20 mouse cellular contexts compared by ENCODE assay signal in the genomic region with DNA sequence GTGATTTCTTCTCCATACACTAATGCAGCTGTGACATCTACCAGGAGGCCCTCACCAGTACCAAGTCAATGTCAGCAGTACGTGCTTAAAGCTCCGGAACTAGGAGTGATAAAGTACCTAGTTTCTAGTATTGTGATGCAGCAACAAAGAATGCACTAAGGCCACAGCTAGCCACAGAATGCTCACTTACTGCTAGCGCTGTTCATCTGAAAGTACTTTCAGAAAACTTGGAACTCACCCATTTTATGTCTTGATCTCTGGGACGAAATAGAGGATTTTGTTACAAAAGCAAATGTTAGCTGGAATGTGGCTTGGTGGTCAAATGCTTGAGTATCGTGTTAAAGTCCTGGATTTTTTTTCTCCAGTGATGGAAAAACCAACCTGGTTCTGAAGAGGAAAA. TPM values are rescaled to one million over a fixed set of nuclear protein-coding genes. Genes with fewer than 3 reads are reported as not detected.
DNase-seq lines count a peak whose midpoint lies in the region; ATAC-seq and TF ChIP-seq lines count a peak whose summit lies in the region.
"Had no signal": no experiment of that assay in that cellular context is flagged by ENCODE, and none has a peak within 500 bp of the region (broad histone marks: within the 10 kb centered on the region; RNA-seq: fewer than 3 reads in every experiment).

No protein-coding gene starts in this region.

- CTCF ChIA-PET in Patski (lab: Charles Lee), result interaction anchor here (0.7 to 1.3 kb wide), 4 partner anchors 9 to 118 kb away, joined by 3 to 8 read pairs (median 4); no protein-coding TSS in a partner anchor

- no peaks in the 10 kb centered on the region for H3K9me3 ChIP-seq in embryonic facial prominence, embryonic 13.5 days
- no peaks in the 10 kb centered on the region for H3K9me3 ChIP-seq in embryonic facial prominence, embryonic 10.5 days
- H3K9me3 ChIP-seq in limb, embryonic 14.5 days (ENCODE audit: control insufficient read depth, low read length), result no peaks in the 10 kb centered on the region
- no peaks in the 10 kb centered on the region for H3K9me3 ChIP-seq in forebrain, embryonic 11.5 days (ENCODE audit: control insufficient read depth, low read length)
- H3K9me3 ChIP-seq in liver, embryonic 11.5 days (ENCODE audit: control insufficient read depth, low read length), result no peaks in the 10 kb centered on the region
- H3K9me3 ChIP-seq: heart, embryonic 15.5 days; intestine, embryonic 15.5 days had no signal

- no peak for TF ChIP-seq POLR2A in limb, embryonic 14.5 days (IDR thresholded peaks at IDR 0.05; ENCODE audit: borderline replicate concordance, extremely low read depth, insufficient read depth, insufficient read length)

- H3K4me2 ChIP-seq in embryonic facial prominence, embryonic 13.5 days, result no peak overlapping the region
- no peak overlapping the region for H3K4me2 ChIP-seq in limb, embryonic 14.5 days (replicated peaks; ENCODE audit: low read depth, low read length, severe bottlenecking)
- H3K4me2 ChIP-seq in forebrain, embryonic 11.5 days (ENCODE audit: low read depth, low read length, severe bottlenecking), result no peak overlapping the region
- H3K4me2 ChIP-seq in liver, embryonic 11.5 days, result no peak overlapping the region
- H3K4me2 ChIP-seq: heart, embryonic 11.5 days; heart, embryonic 15.5 days; hindbrain, embryonic 14.5 days; intestine, embryonic 15.5 days had no signal

- WGBS in embryonic facial prominence, embryonic 13.5 days, result 60% methylated on average over 5 of the region's 5 CpGs
- WGBS in embryonic facial prominence, embryonic 10.5 days, result 84% methylated on average over 5 of the region's 5 CpGs
- WGBS in limb, embryonic 14.5 days, result 46% methylated on average over 5 of the region's 5 CpGs
- WGBS in forebrain, embryonic 11.5 days, result 84% methylated on average over 5 of the region's 5 CpGs
- WGBS in liver, embryonic 11.5 days, result 84% methylated on average over 5 of the region's 5 CpGs

- no peak for ATAC-seq in embryonic facial prominence, embryonic 13.5 days (ENCODE audit: insufficient number of reproducible peaks, insufficient read depth, low FRiP score, low TSS enrichment, low read depth)
- ATAC-seq in Patski, result peak; percentile 98
- no peak for ATAC-seq in limb, embryonic 14.5 days (ENCODE audit: low FRiP score, low read depth)
- no peak for ATAC-seq in forebrain, embryonic 11.5 days (replicated peaks; ENCODE audit: low FRiP score)
- no peak for ATAC-seq in liver, embryonic 11.5 days (replicated peaks; ENCODE audit: low FRiP score)
- ATAC-seq: forebrain, embryonic 14.5 days; intestine, embryonic 15.5 days had no signal

- H3K27ac ChIP-seq in embryonic facial prominence, embryonic 13.5 days, result peak overlapping the region; percentile 39
- no peak overlapping the region for H3K27ac ChIP-seq in embryonic facial prominence, embryonic 10.5 days (replicated peaks)
- H3K27ac ChIP-seq in limb, embryonic 14.5 days (replicated peaks; ENCODE audit: low read depth, low read length), result 0 out of 2 replicates have a peak overlapping the region, but pooled peaks have one; percentile 52
- no peak overlapping the region for H3K27ac ChIP-seq in forebrain, embryonic 11.5 days (ENCODE audit: low read depth, low read length)
- no peak overlapping the region for H3K27ac ChIP-seq in liver, embryonic 11.5 days (ENCODE audit: low read depth, low read length)
- H3K27ac ChIP-seq: heart, adult 2 months; heart, embryonic 15.5 days; hindbrain, embryonic 14.5 days; intestine, embryonic 15.5 days had no signal

- no peak overlapping the region for H3K9ac ChIP-seq in embryonic facial prominence, embryonic 13.5 days
- H3K9ac ChIP-seq in limb, embryonic 14.5 days (ENCODE audit: low read depth, low read length, severe bottlenecking), result no peak overlapping the region
- no peak overlapping the region for H3K9ac ChIP-seq in forebrain, embryonic 11.5 days (ENCODE audit: low read length)
- no peak overlapping the region for H3K9ac ChIP-seq in liver, embryonic 11.5 days (ENCODE audit: low read depth, low read length)
- H3K9ac ChIP-seq: heart, embryonic 15.5 days; hindbrain, embryonic 14.5 days; intestine, embryonic 15.5 days had no signal

- H3K4me1 ChIP-seq in embryonic facial prominence, embryonic 13.5 days, result peaks cover 13% of the 10 kb centered on the region; the same call in 1 of the 2 replicates
- H3K4me1 ChIP-seq in embryonic facial prominence, embryonic 10.5 days, result no peaks in the 10 kb centered on the region
- H3K4me1 ChIP-seq in limb, embryonic 14.5 days (ENCODE audit: control insufficient read depth, insufficient read depth, low read length), result peaks cover 22% of the 10 kb centered on the region
- no peaks in the 10 kb centered on the region for H3K4me1 ChIP-seq in forebrain, embryonic 11.5 days (replicated peaks; ENCODE audit: control insufficient read depth, insufficient read depth, low read length)
- no peaks in the 10 kb centered on the region for H3K4me1 ChIP-seq in liver, embryonic 11.5 days (replicated peaks; ENCODE audit: control insufficient read depth, insufficient read depth, low read length)
- H3K4me1 ChIP-seq: intestine, embryonic 15.5 days had no signal

- in situ Hi-C loops in Patski (cut with MboI; ENCODE audit: low pct_unique_long_range_greater_than_20kb), result loop anchor here (25.0 kb wide), 3 partner anchors 325 to 675 kb away; no protein-coding TSS in a partner anchor

- no peaks in the 10 kb centered on the region for H3K36me3 ChIP-seq in embryonic facial prominence, embryonic 13.5 days
- H3K36me3 ChIP-seq in embryonic facial prominence, embryonic 10.5 days (replicated peaks), result no peaks in the 10 kb centered on the region
- no peaks in the 10 kb centered on the region for H3K36me3 ChIP-seq in limb, embryonic 14.5 days (ENCODE audit: control insufficient read depth, insufficient read depth, low read length)
- H3K36me3 ChIP-seq in forebrain, embryonic 11.5 days (ENCODE audit: control insufficient read depth, insufficient read depth, low read length), result no peaks in the 10 kb centered on the region
- H3K36me3 ChIP-seq in liver, embryonic 11.5 days (ENCODE audit: control insufficient read depth, insufficient read depth, low read length), result no peaks in the 10 kb centered on the region
- H3K36me3 ChIP-seq: heart, embryonic 15.5 days; intestine, embryonic 15.5 days had no signal

- H3K27me3 ChIP-seq in embryonic facial prominence, embryonic 13.5 days, result no peaks in the 10 kb centered on the region
- H3K27me3 ChIP-seq in embryonic facial prominence, embryonic 10.5 days (replicated peaks; ENCODE audit: low read depth, poor library complexity, severe bottlenecking), result no peaks in the 10 kb centered on the region
- H3K27me3 ChIP-seq in Patski, result no peaks in the 10 kb centered on the region
- H3K27me3 ChIP-seq in limb, embryonic 14.5 days (ENCODE audit: control insufficient read depth, insufficient read depth, low read length), result no peaks in the 10 kb centered on the region
- no peaks in the 10 kb centered on the region for H3K27me3 ChIP-seq in forebrain, embryonic 11.5 days (ENCODE audit: control insufficient read depth, insufficient read depth, low read length)
- no peaks in the 10 kb centered on the region for H3K27me3 ChIP-seq in liver, embryonic 11.5 days (replicated peaks; ENCODE audit: control insufficient read depth, insufficient read depth, low read length)
- H3K27me3 ChIP-seq: heart, embryonic 15.5 days; intestine, embryonic 15.5 days had no signal

- no peak for DNase-seq in embryonic facial prominence, embryonic 10.5 days (ENCODE audit: low spot score)
- DNase-seq in 3T3-L1 (ENCODE audit: low read depth, low spot score) (peak; percentile 91), Patski (ENCODE audit: low read depth, low spot score) (peak; percentile 46)
- DNase-seq in limb, embryonic 14.5 days (ENCODE audit: low spot score), result peak; percentile 49
- DNase-seq in forebrain, embryonic 11.5 days (ENCODE audit: low spot score), result no peak
- no peak for DNase-seq in liver, embryonic 11.5 days (ENCODE audit: low spot score)
- no peak for DNase-seq in layer of hippocampus, postnatal 25 days (ENCODE audit: extremely low spot score in 1 of 2, low spot score in 1 of 2)
- DNase-seq: adrenal gland, postnatal 14 days; cerebellum, adult 18-20 months; cerebellum, adult 9-11 months; cerebellum, postnatal 36 days; gastrocnemius, postnatal 14 days; heart, adult 2 months; heart, postnatal 14 days had no signal

- POLR2A ChIA-PET in Patski (lab: Charles Lee), result no interaction called here

- no peak for TF ChIP-seq CTCF in Patski (IDR thresholded peaks at IDR 0.05)

- H3K4me3 ChIP-seq in embryonic facial prominence, embryonic 13.5 days, result no peak overlapping the region
- H3K4me3 ChIP-seq in embryonic facial prominence, embryonic 10.5 days, result no peak overlapping the region
- no peak overlapping the region for H3K4me3 ChIP-seq in limb, embryonic 14.5 days (replicated peaks; ENCODE audit: low read length)
- no peak overlapping the region for H3K4me3 ChIP-seq in forebrain, embryonic 11.5 days (ENCODE audit: low read depth, low read length)
- no peak overlapping the region for H3K4me3 ChIP-seq in liver, embryonic 11.5 days (ENCODE audit: low read depth, low read length)
- H3K4me3 ChIP-seq: heart, adult 2 months; heart, embryonic 15.5 days; intestine, embryonic 15.5 days had no signal

RNA-seq across cellular contexts. Expression of a gene that starts 30.0 kb away (rescaled TPM):
- polyA plus RNA-seq in embryonic facial prominence, embryonic 13.5 days (2015; fragmentation: Nextera tagmentation; extraction: Ambion mirVana), result 125 TPM in 2 replicates
- 137 and 144 TPM in 2 replicates for polyA plus RNA-seq in embryonic facial prominence, embryonic 10.5 days (2016; fragmentation: Nextera tagmentation; extraction: Ambion mirVana)
- polyA plus RNA-seq in Patski (2021), result 105 TPM
- polyA plus RNA-seq in limb, embryonic 14.5 days (2012; rRNA removed), result 91.6 and 142 TPM in 2 replicates
- 160 and 166 TPM in 2 replicates for polyA plus RNA-seq in limb, embryonic 14.5 days (2014; fragmentation: Nextera tagmentation; extraction: Ambion mirVana)
- 128 and 136 TPM in 2 replicates for polyA plus RNA-seq in forebrain, embryonic 11.5 days (2014; fragmentation: Nextera tagmentation; extraction: Ambion mirVana)
- 86.0 and 87.3 TPM in 2 replicates for polyA plus RNA-seq in liver, embryonic 11.5 days (2014; fragmentation: Nextera tagmentation; extraction: Ambion mirVana)
- 100 to 1,000 TPM; 346 to 351 TPM for total RNA-seq in layer of hippocampus, postnatal 25 days (2021)

Comparison
In these comparisons a context has a peak if more than half of its experiments do, and no peak if none do; other contexts are left out.
1. H3K27ac ChIP-seq: peak in embryonic facial prominence, embryonic 13.5 days (single experiment) and limb, embryonic 14.5 days (single experiment); none in embryonic facial prominence, embryonic 10.5 days (single experiment), forebrain, embryonic 11.5 days (single experiment) and liver, embryonic 11.5 days (single experiment).
2. DNase-seq: peak in 3T3-L1 (single experiment), Patski (single experiment) and limb, embryonic 14.5 days (single experiment); none in embryonic facial prominence, embryonic 10.5 days (single experiment), forebrain, embryonic 11.5 days (single experiment), liver, embryonic 11.5 days (single experiment) and layer of hippocampus, postnatal 25 days (0 of 2).